Comparison of ENCODE assay signal across 8 mouse cellular contexts in the genomic region with DNA sequence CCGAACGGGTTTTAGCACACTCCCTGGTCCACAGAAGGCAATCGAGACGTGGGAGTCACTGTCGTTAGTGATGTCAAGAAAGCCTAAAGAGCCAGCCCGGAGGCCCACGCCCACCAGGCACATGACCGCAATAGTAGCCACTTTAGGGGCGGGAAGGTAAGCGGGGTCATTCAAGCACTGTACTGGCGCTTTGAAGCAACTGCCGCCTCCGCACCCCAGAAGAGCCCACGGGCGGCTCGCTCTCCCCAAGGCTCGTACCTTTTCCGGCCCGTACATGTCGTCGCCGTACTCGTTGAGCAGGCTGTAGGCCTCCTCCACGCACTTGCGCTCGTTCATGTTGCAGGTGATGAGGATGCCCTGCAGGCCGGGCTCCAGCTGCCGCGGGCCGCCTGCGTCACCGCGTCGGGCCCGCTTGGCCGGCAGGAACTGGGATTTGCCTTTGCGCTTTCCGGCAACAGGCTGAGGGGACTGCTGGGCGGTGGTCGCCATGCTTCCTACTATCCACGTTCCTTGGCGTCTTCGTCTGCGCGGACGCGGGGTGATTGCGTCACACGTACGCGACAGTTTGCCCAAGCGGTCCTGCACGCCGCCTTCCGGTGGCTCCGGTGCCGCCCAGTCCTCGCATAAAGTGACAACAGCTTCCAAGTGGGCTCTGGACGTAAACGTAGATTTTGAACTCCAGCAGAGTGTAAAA. TPM values are rescaled to one million over a fixed set of nuclear protein-coding genes. Genes with fewer than 3 reads are reported as not detected.
DNase-seq lines count a peak whose midpoint lies in the region; ATAC-seq and TF ChIP-seq lines count a peak whose summit lies in the region.

Thumpd1 (minus strand) TSS at position 546 of the 694 bp plus-strand sequence.

- ATAC-seq in kidney, embryonic 14.5 days (ENCODE audit: low FRiP score, low TSS enrichment) = peak; percentile 97
- peak; percentile 87 for ATAC-seq in limb, embryonic 15.5 days (ENCODE audit: insufficient number of reproducible peaks, low FRiP score, low TSS enrichment, low read depth)

- H3K36me3 ChIP-seq in kidney, embryonic 14.5 days (ENCODE audit: control insufficient read depth, insufficient read depth, low read length) = peaks cover 34% of the 10 kb centered on the region
- peaks cover 32% of the 10 kb centered on the region for H3K36me3 ChIP-seq in limb, embryonic 15.5 days

- H3K4me3 ChIP-seq in bone marrow macrophage, adult 2 months (ENCODE audit: insufficient read depth, low read length) = peak within 1 kb of the TSS; percentile 84
- peak within 1 kb of the TSS; percentile 87 for H3K4me3 ChIP-seq in embryonic fibroblast, embryonic 13.5 days (ENCODE audit: insufficient read depth, low read length)
- peak within 1 kb of the TSS; percentile 93 for H3K4me3 ChIP-seq in kidney, embryonic 14.5 days (ENCODE audit: low read length)
- peak within 1 kb of the TSS; percentile 93 for H3K4me3 ChIP-seq in limb, embryonic 15.5 days

- H3K9ac ChIP-seq in kidney, embryonic 14.5 days (ENCODE audit: low read depth, low read length) = peak within 1 kb of the TSS; percentile 84
- H3K9ac ChIP-seq in limb, embryonic 15.5 days = peak within 1 kb of the TSS; percentile 82

- peak within 1 kb of the TSS; percentile 67 for H3K4me2 ChIP-seq in kidney, embryonic 14.5 days (replicated peaks; ENCODE audit: low read depth, low read length)
- peak within 1 kb of the TSS; percentile 64 for H3K4me2 ChIP-seq in limb, embryonic 15.5 days

- TF ChIP-seq CTCF in bone marrow macrophage, adult 2 months (IDR thresholded peaks at IDR 0.05; ENCODE audit: low read depth, low read length) = no peak
- peak; percentile 64; the same call in 1 of the 2 replicates for TF ChIP-seq CTCF in embryonic fibroblast, embryonic 13.5 days (IDR thresholded peaks at IDR 0.05; ENCODE audit: borderline replicate concordance, insufficient read depth, low read length)

- no peaks in the 10 kb centered on the region for H3K27me3 ChIP-seq in kidney, embryonic 14.5 days (ENCODE audit: control insufficient read depth, insufficient read depth, low read length)
- no peaks in the 10 kb centered on the region for H3K27me3 ChIP-seq in limb, embryonic 15.5 days

- TF ChIP-seq POLR2A in bone marrow macrophage, adult 2 months (IDR thresholded peaks at IDR 0.05; ENCODE audit: borderline replicate concordance, low read depth, low read length) = no peak
- TF ChIP-seq POLR2A in embryonic fibroblast, embryonic 13.5 days (IDR thresholded peaks at IDR 0.05; ENCODE audit: low read depth, low read length) = peak; percentile 83

- H3K9me3 ChIP-seq in kidney, embryonic 14.5 days (ENCODE audit: control insufficient read depth, low read length) = no peaks in the 10 kb centered on the region
- no peaks in the 10 kb centered on the region for H3K9me3 ChIP-seq in limb, embryonic 15.5 days

- peak within 1 kb of the TSS; percentile 14; the same call in 1 of the 2 replicates for H3K27ac ChIP-seq in bone marrow macrophage, adult 2 months (ENCODE audit: insufficient read depth, low read depth, low read length)
- no peak within 1 kb of the TSS for H3K27ac ChIP-seq in embryonic fibroblast, embryonic 13.5 days (ENCODE audit: insufficient read depth, low read length)
- peak within 1 kb of the TSS; percentile 65 for H3K27ac ChIP-seq in kidney, embryonic 14.5 days (ENCODE audit: low read depth, low read length)
- H3K27ac ChIP-seq in limb, embryonic 15.5 days = peak within 1 kb of the TSS; percentile 79

- peak; percentile 94 for DNase-seq in A20 (ENCODE audit: low read depth, low spot score)
- peak; percentile 80 to 87 for DNase-seq in heart, adult 9 months (ENCODE audit: low spot score in 2 of 2)
- peak; percentile 61 to 82 for DNase-seq in monocyte, adult 2 months (ENCODE audit: low read depth in 1 of 2, low spot score in 2 of 2)
- peak; percentile 84 to 85 for DNase-seq in spleen, postnatal 36 days (ENCODE audit: low spot score in 2 of 2)

- peaks cover 3% of the 10 kb centered on the region for H3K4me1 ChIP-seq in bone marrow macrophage, adult 2 months (ENCODE audit: control insufficient read depth, insufficient read depth, low read length)
- H3K4me1 ChIP-seq in embryonic fibroblast, embryonic 13.5 days (ENCODE audit: control insufficient read depth, insufficient read depth, low read length) = 0 out of 2 replicates have a peak, but pooled peaks cover 2% of the 10 kb centered on the region
- peaks cover 4% of the 10 kb centered on the region; the same call in 1 of the 2 replicates for H3K4me1 ChIP-seq in kidney, embryonic 14.5 days (ENCODE audit: control insufficient read depth, insufficient read depth, low read length)
- peaks cover 8% of the 10 kb centered on the region for H3K4me1 ChIP-seq in limb, embryonic 15.5 days

- WGBS in kidney, embryonic 14.5 days = under 1% methylated on average over 60 of the region's 60 CpGs
- under 1% methylated on average over 60 of the region's 60 CpGs for WGBS in limb, embryonic 15.5 days

RNA-seq across cellular contexts. Expression of gene Thumpd1, which starts in this region (rescaled TPM):
- polyA plus RNA-seq in bone marrow macrophage, adult 2 months (2012; ENCODE audit: insufficient read depth, insufficient read length, missing spikeins) = 22.0 and 24.1 TPM in 2 replicates
- 34.3 and 40.6 TPM in 2 replicates for polyA plus RNA-seq in embryonic fibroblast, embryonic 13.5 days (2011; ENCODE audit: insufficient read length, low read depth, missing spikeins)
- 55.0 and 89.8 TPM in 2 replicates for polyA plus RNA-seq in kidney, embryonic 14.5 days (2014; fragmentation: Nextera tagmentation; extraction: Ambion mirVana)
- polyA plus RNA-seq in limb, embryonic 15.5 days (2015; fragmentation: Nextera tagmentation; extraction: Ambion mirVana) = 70.4 and 72.5 TPM in 2 replicates
